Mouse (Mus musculus): ENCODE results near the gene Klhl22.

DNA sequence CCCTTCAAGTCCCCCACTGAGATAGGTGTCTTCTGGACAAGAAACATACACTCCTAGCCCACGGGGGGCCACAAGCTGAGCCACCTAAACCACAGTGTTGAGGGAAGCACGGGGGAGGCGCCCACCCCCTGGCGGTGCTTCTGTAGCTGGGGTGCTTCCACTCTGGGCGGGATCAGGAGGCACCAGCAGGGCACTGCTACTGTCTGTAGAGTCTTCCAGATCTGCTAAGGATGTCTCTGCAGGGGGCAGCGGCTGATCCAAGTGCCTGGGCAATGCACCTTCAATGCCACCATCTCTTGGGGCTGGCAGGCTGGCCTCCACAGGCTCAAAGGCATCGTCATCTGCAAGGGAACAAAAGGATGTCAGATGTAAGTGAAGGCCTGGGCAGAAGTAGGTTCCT is 83.0 kb downstream of the Klhl22 start:
- TF ChIP-seq CTCF (conservative IDR thresholded peaks at IDR 0.05; ENCODE audit: insufficient read depth, insufficient read length, low read depth, low read length) (no peak), POLR2A (IDR thresholded peaks at IDR 0.05; ENCODE audit: low read depth, low read length) (no peak)
